Mouse (Mus musculus) G1E (cell line): Measurements from ENCODE around the gene Pawr. TPM values are rescaled to one million over a fixed set of nuclear protein-coding genes. Genes with fewer than 3 reads are reported as not detected.
"Not testable (repeated sequence)": the region's sequence is repeated elsewhere in the genome, so short reads cannot be mapped to it uniquely, and the experiment has no call there.

ENCODE experiments used
- ATAC-seq: 2 replicates; pipeline ENCODE4 v1.8.0; 2016; ENCODE audit warnings: mild to moderate bottlenecking; ENCODE audit not compliant: insufficient number of reproducible peaks, poor library complexity, low FRiP score, severe bottlenecking; ENCODE audit errors: extremely low read depth
- DNase-seq: peaks from one replicate; pipeline ENCODE4 v3.0.0; 2012; ENCODE audit warnings: low spot score
- H3K27me3 ChIP-seq: 2 replicates; pipeline ENCODE4 v1.6.1; 2012; ENCODE audit warnings: mild to moderate bottlenecking, low read length, inconsistent platforms; ENCODE audit not compliant: insufficient read depth
- H3K36me3 ChIP-seq: replicated peaks from 2 replicates; pipeline ENCODE3; 2012; ENCODE audit warnings: mild to moderate bottlenecking, inconsistent platforms
- H3K4me1 ChIP-seq: 2 replicates; pipeline ENCODE4 v1.6.1; 2012; ENCODE audit warnings: low read depth, low read length, inconsistent platforms, mixed read lengths; ENCODE audit not compliant: insufficient read depth
- H3K4me3 ChIP-seq: 2 replicates; pipeline ENCODE4 v1.5.1; 2012; ENCODE audit warnings: low read depth, mild to moderate bottlenecking, inconsistent platforms, low read length, moderate library complexity, mixed read lengths
- H3K9me3 ChIP-seq: replicated peaks from 2 replicates; pipeline ENCODE4 v1.6.1; 2012; ENCODE audit warnings: inconsistent platforms
- CTCF ChIP-seq: IDR thresholded peaks from 2 replicates; pipeline ENCODE4 v1.5.1; 2012; ENCODE audit warnings: low read depth, low read length, inconsistent platforms, mixed read lengths
- GATA1 ChIP-seq: IDR thresholded peaks from 2 replicates; pipeline ENCODE4 v1.6.1; 2012; ENCODE audit warnings: borderline replicate concordance, low read length, inconsistent platforms, mixed read lengths
- GATA2 ChIP-seq: IDR thresholded peaks from 2 replicates; pipeline ENCODE4 v1.6.1; 2012; ENCODE audit warnings: low read depth, low read length, inconsistent platforms, borderline replicate concordance
- POLR2AphosphoS5 ChIP-seq: IDR thresholded peaks from 2 replicates; pipeline ENCODE4 v1.6.1; 2012; ENCODE audit warnings: low read depth, low read length, inconsistent platforms; ENCODE audit not compliant: insufficient replicate concordance
- TAL1 ChIP-seq: conservative IDR thresholded peaks from 2 replicates; pipeline ENCODE4 v1.6.1; 2012; ENCODE audit warnings: low read depth, low read length, inconsistent platforms, mixed read lengths
- polyA plus RNA-seq: library from polyadenylated mRNA; stranded (reverse); fragments of >175 nt; gene quantifications from 2 replicates; pipeline ENCODE4 v1.2.3, GENCODE M21; 2012
- total RNA-seq, 2 experiments: library from RNA; stranded (forward) in 1 of 2; stranded (reverse) in 1 of 2; fragments of 200-1000 nt in 1 of 2; fragments of >200 nt in 1 of 2; fragmentation: Nextera tagmentation in 1 of 2; gene quantifications; 2 replicates each; pipeline ENCODE4 v1.2.3; 2014 to 2017

Pawr gene
- total and polyA plus RNA-seq, 3 experiments = 46.6 to 81.5 (median 65.2) TPM

DNA sequence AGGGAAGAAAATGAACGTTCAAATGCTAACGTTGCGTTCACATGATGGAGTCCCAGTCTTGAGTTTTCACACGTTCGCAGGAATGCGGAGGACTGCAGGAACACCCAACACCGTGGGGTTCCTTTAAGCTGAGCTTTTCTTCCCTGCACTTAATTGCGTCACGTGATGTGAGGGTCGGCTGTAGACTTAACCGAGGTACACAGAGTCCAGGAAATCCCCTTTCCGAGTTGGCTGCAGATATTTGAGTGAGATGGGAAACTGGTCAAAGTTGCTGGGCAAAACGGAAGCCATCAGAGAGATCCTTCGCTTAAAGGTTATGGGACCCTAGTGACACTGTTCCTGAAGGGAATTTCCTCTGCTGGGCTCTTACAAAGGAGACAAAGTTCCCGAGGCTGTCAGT is 102.1 kb downstream of the Pawr start:
- Histone ChIP-seq H3K9me3 (no peaks in the 10 kb centered on the region), H3K27me3 (peaks cover 15% of the 10 kb centered on the region), H3K4me1 (peaks cover 18% of the 10 kb centered on the region; the same call in 1 of the 2 replicates), H3K4me3 (no peak overlapping the region), H3K36me3 (no peaks in the 10 kb centered on the region)
- no peak for DNase-seq
- ATAC-seq = no peak
- TF ChIP-seq GATA1 (no peak), CTCF (no peak), TAL1 (no peak), GATA2 (no peak), POLR2AphosphoS5 (no peak)

DNA sequence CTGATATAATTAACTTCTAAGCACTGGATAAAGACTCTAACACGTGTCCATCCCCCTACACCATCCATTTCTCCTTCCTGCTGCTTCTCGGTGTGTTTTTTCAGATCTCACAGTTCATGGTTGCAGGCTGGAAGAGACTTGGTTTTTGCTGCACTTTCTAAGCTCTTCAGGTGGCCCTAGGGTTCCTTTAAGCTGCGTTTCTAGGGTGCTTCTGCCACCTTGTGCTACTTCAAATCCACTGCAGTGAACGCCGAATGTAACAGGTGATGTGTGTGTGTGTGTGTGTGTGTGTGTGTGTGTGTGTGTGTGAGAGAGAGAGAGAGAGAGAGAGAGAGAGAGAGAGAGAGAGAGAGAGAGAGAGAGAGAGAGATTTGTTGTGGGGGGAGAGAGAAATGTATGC is 103.7 kb downstream of the Pawr start:
- ATAC-seq (peak; percentile 57; the same call in 1 of the 2 replicates), DNase-seq (no peak)
- Histone ChIP-seq H3K36me3 (no peaks in the 10 kb centered on the region), H3K4me1 (peaks cover 15% of the 10 kb centered on the region; the same call in 1 of the 2 replicates), H3K4me3 (no peak overlapping the region), H3K27me3 (peaks cover 9% of the 10 kb centered on the region), H3K9me3 (no peaks in the 10 kb centered on the region)
- TF ChIP-seq TAL1 = no peak
- TF ChIP-seq GATA1 = no peak
- TF ChIP-seq POLR2AphosphoS5 = no peak
- no peak for TF ChIP-seq GATA2
- no peak for TF ChIP-seq CTCF

DNA sequence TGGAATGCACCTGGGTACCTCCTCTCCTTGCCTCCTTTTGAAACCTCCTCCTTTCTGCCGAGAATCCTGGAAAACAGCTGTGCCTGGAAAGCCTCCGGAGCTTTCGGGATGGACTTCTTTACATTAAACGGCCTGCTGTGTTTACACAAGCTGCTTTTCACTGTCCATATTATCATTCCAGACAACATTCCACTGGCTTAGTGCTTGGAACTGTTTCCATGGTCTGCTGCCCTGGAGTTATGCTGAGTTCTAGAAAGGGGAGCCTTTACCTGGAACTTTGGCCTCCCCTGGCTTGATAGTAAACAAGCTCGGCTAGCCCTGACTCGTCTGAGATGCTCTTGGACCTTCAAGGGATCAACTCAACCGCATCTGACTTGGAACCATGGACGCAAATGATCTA is 104.4 kb downstream of the Pawr start:
- no peak for DNase-seq
- Histone ChIP-seq H3K27me3 (peaks cover 8% of the 10 kb centered on the region), H3K4me3 (no peak overlapping the region), H3K9me3 (no peaks in the 10 kb centered on the region), H3K4me1 (peaks cover 14% of the 10 kb centered on the region; the same call in 1 of the 2 replicates), H3K36me3 (no peaks in the 10 kb centered on the region)
- ATAC-seq = no peak
- TF ChIP-seq POLR2AphosphoS5 (no peak), CTCF (no peak), GATA1 (no peak), GATA2 (no peak), TAL1 (no peak)

DNA sequence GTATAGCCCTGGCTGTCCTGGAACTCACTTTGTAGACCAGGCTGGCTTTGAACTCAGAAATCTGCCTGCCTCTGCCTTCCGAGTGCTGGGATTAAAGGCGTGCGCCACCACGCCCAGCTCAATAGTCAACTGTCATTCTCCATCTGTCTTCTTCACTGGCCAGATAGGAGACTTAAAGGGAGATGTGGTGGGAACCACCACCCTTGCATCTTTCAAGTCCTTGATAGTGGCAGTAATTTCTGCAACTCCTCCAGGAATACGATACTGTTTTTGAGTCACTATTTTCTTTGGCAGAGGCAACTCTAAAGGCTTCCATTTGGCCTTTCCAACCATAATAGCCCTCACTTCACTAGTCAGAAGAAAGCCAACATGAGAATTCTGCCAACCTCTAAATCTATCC is 108.3 kb downstream of the Pawr start:
- not testable (repeated sequence) for DNase-seq, H3K27me3 ChIP-seq, H3K9me3 ChIP-seq, H3K36me3 ChIP-seq, ATAC-seq, H3K4me3 ChIP-seq
- peaks cover 15% of the 10 kb centered on the region for H3K4me1 ChIP-seq

DNA sequence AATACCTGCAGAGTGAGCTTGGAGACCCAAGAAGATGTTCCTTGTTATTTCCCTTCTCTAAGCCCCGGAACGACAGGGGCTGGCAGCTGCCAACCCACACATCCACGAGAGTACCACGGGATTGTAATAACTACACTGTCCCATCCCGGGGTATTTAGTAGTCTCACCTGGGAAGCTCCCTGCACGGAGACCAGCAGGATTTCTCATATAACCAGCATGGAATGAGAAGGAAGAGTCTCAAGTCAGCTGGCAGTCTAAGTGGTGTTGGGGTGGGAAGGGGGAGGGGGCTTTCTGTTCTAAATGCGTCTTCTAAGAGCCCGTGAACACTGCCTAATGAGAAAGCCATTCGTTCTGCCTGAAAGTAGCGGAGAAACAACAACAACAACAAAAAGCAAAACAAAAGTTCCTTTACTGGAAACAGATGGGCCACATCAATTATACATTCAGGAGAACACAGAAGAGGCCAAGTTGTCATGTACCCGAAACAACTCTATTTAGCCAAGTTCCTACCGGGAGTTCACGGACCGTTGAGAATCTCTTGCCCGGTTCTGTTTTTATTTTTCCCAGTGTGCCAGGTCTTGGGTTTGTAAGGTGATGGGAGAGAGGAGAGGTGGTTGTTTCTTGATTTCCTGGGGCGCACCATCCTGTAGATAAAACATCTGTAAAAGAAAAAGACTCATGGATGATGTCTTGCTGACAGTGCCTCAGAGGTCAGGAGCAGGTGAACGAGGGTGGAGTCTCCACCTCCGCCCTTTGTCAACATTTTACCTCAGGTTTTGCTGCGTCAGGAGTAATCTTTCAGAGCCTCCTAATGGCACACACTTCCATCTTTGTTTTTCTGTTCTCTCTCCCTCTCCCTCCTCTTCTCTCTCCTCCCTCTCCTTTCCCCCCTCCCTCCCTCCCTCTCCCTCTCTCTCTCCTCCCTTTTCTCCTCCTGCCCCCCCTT is 112.3 kb downstream of the Pawr start:
- no peak; the same call in 1 of the 2 replicates for ATAC-seq
- TF ChIP-seq GATA1 = no peak
- no peak for TF ChIP-seq POLR2AphosphoS5
- no peaks in the 10 kb centered on the region for H3K36me3 ChIP-seq
- no peaks in the 10 kb centered on the region for H3K9me3 ChIP-seq
- no peak for DNase-seq
- no peak overlapping the region for H3K4me3 ChIP-seq
- H3K27me3 ChIP-seq = peaks cover 10% of the 10 kb centered on the region
- peaks cover 29% of the 10 kb centered on the region for H3K4me1 ChIP-seq

DNA sequence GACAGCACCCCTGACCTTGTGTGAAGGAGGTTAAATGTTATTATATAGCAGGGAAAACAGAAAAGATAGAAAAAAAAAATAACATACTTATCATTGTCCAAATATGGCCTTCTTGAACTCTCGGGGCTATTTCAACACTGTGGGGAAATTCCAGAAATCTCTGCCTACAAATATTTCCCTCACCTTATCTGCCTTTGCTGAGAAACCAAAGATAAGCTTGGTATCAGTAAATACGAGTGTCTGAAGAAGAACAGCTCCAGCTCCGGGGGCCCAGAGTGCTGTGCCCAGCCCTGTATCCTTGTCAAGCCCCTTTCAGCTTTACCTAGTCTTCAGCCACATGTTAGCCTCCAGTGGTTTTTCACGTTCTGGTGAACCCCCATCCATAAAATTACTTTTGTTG is 113.2 kb downstream of the Pawr start:
- Histone ChIP-seq H3K4me1 (peaks cover 29% of the 10 kb centered on the region), H3K27me3 (peaks cover 10% of the 10 kb centered on the region), H3K4me3 (no peak overlapping the region), H3K9me3 (no peaks in the 10 kb centered on the region), H3K36me3 (no peaks in the 10 kb centered on the region)
- ATAC-seq (no peak), DNase-seq (no peak)
- TF ChIP-seq GATA1 (no peak), POLR2AphosphoS5 (no peak), GATA2 (no peak), CTCF (no peak), TAL1 (no peak)
